Mouse (Mus musculus): ENCODE results near the gene Gm45717. TPM values are rescaled to one million over a fixed set of nuclear protein-coding genes. Genes with fewer than 3 reads are reported as not detected.
A peak's percentile ranks its signal among the peaks of the same experiment; 100 is the strongest.
"Not testable (repeated sequence)": the region's sequence is repeated elsewhere in the genome, so short reads cannot be mapped to it uniquely, and the experiment has no call there.

The Gm45717 gene
- total RNA-seq (2021): not detected
- long read RNA-seq, experiment 1: 0 reads
- long read RNA-seq, experiment 2: 0 reads

DNA sequence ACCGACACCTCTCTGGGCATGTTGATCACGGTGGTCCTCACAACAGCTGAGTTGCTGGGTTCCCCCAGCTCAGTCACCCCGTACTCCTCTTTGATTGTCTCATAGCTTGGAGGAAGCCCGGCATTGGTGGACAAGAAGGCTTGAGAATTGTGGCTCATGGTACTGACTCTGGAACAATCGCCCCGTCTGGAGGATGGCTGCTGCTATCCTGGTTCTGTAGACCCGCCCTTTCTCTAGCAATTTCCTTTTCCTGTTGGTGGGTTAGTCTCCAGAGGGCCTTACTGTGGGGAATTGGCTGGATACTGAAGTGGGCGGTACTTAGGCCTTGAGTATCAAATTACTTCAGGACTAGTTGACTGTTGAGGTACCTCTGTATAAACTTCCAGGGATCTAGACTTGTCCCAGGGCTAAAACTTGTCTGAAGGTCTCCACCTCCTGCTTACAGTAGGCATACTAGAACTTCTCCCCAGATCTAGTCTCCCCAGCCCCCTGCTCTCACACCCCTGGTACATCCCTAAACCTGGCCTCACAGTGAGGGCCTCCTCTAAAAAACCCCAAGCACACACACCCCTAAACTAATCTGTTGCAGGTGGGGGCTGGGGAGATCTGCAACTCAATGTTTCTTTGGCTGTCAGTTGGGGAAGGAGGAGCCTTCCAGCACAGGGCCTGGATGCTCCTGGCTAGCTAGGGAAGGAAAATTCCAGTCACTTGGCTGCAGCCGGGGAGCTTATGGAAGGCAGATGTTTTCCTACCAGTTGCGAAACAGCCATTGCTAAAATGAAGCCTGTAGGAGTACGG is at the start of gene Gm45717, which contains the start of gene Ifitm2:
Gm45717 (minus strand) TSS at position 180 of the 798 bp plus-strand sequence.
Ifitm2 (minus strand) TSS at position 230 of the 798 bp plus-strand sequence.
- DNase-seq (ENCODE audit: low spot score in 2 of 2): no peak

GRCm38 (mm10) chr7:141003248-141004010 is 47.7 kb upstream of the Gm45717 start:
- DNase-seq (ENCODE audit: low spot score in 2 of 2): no peak

GRCm38 (mm10) chr7:141000881-141001708 is 45.4 kb upstream of the Gm45717 start:
- no peak for DNase-seq (ENCODE audit: low spot score in 2 of 2)

- no peak for DNase-seq (ENCODE audit: low spot score in 2 of 2)
Measured at GRCm38 (mm10) chr7:140998853-140999700, 43.3 kb upstream of the Gm45717 start.

DNA sequence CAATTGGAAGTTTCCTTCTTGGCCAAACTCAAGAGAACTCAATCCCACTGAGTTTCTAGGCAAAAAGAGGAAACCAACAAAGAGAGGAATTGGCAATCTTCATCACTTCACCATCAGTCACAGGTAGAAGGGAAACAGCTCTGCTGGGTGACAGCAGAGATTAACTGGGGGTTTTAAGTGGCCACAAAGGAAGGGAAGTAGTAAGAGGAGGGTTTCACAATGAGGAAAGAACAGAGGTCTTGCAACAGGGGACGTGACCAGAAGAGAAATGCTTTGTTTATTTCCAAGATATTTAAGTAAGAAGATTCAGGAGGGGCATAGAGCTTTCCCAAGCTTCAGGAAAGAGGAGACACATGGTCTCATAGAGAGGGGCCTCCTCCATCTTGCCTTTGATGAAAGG is 42.1 kb upstream of the Gm45717 start:
- no peak for DNase-seq (ENCODE audit: low spot score in 2 of 2)

DNA sequence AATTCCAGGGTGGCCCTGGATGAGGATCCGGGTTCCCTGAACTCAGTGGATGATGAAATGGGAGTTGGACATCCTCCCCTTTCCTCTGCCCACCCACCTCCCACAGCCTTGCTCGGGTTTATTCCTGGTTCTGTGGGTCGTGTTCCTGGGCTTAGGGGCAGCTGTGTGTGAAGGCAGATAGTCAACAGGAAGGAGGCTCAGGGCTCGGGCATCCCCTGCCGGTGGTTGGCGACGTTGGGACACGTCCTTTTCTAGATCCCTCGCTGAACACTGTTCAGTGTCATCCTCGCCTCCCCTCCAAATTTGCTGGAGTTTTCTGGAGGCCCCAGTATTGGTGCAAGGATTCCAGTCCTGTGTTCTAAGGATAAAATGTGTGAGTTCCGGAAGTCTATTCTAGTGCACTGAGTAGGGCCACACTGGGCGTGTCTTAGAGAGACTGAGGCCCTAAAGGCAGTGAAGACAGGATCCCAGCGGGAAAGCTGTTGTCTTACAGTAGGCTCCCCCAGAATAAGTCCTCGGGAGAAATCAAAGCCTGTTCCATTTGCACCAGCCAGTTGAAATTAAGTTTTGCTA is 35.5 kb upstream of the Gm45717 start:
- DNase-seq (ENCODE audit: low spot score in 2 of 2): no peak

DNA sequence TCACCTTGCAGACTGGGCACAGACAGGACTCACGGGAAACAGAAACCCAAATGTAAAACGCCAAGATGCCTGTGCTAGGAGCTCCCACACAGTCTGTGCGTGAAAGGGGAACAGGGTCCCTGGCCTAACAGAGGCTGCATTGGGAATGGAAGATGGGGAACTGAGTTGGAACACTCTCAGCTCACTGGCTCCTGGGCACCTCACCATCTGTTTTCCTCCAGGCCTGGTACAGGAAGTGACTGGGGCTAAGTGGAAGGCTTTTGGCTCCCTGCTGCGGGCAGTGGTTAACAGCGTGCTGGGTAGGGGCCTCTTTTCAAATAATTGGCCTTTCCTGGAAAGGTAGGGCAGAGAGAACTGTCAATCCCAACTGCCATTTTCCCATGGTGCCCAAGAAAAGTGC is 34.9 kb upstream of the Gm45717 start:
- no peak for DNase-seq (ENCODE audit: low spot score in 2 of 2)

- DNase-seq (ENCODE audit: low spot score in 2 of 2): no peak
Measured at GRCm38 (mm10) chr7:140990185-140990584, 34.4 kb upstream of the Gm45717 start.

GRCm38 (mm10) chr7:140989022-140989421 is 33.3 kb upstream of the Gm45717 start:
- no peak for DNase-seq (ENCODE audit: low spot score in 2 of 2)

DNA sequence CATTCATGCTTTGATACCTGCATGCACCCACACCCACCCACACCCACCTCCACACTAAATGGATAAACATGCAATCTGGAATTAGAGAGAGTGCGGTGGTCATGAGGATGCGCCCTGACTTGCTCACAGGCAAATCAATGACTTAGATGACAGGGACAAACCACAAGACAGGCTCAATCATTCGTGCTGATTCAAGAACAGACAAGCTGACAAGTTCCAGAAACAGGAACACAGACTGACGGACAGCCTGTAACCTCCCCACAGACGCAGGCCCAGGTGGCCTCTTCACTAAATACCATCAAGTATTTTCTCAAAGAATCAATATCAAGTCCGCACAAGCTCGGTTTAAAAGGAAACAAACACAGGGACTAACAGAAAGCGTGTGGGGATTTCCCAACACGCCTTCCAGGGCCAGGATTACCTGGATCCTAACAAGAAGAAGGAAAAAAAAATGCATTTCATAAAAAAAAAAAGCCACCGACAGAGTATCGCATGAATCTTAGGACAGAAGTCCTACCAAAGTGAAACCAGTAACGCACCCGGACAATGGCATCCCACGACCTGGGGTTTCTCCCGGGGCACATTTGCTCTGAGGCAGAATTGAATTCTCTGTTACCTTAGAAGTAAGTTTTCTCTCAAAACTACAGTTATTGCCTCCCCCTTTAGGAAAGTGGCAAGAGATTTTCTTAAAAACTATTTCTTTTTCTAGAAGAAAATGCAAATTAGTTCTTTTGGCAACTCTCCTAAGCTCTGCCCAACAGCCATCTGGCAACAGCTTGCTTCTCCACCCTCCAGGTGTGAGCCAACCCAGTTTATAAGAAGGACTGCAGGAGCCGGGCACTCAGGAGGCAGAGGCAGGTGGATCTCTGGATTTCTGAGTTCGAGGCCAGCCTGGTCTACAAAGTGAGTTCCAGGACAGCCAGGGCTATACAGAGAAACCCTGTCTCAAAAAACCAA is 31.7 kb upstream of the Gm45717 start:
- peak in 1 of 2 experiments; percentile 12 for DNase-seq (ENCODE audit: low spot score in 2 of 2)

- no peak for DNase-seq (ENCODE audit: low spot score in 2 of 2)
Measured at GRCm38 (mm10) chr7:140982971-140983370, 27.2 kb upstream of the Gm45717 start.

DNA sequence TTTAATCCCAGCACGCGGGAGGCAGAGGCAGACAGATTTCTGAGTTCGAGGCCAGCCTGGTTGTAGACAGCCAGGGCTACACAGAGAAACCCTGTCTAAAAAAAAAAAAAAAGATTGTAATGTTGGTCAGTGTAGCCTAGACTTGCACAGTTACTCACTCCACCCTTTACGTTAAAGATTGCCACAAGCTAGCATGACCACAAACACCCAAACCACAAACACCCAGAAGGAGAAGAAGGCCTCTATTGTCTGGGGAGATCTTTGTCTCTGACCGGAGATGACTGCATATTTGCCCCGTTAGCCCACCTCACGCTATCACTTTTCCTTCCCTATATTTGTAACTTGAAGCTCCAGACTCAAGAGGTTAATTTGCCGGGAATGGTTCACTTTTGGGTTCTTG is 26.0 kb upstream of the Gm45717 start:
- no peak for DNase-seq (ENCODE audit: low spot score in 2 of 2)

- not testable (repeated sequence) for DNase-seq (ENCODE audit: low spot score in 2 of 2)
Measured at GRCm38 (mm10) chr7:140976720-140977119, 21.0 kb upstream of the Gm45717 start.

- no peak for DNase-seq (ENCODE audit: low spot score in 2 of 2)
Measured at GRCm38 (mm10) chr7:140975465-140975864, 19.7 kb upstream of the Gm45717 start.

DNA sequence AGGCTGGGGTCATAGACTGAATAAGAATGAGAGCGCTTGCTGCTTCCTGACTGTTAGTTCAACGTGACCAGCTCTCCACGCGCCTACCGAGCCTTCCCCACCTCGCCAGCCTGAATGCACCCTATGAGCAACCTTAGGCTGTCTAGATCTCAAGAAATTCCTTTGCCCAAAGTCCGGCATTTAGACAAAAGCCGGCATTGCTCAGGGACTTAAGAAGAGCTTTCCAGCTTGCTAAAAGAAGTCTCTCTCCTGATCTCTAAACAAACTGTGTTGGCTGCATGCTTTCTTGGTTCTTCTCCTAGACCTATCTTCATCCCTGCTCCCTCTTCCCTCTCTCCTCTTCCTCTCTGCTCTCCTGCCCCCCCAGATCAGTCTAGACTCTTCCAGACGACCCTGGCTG is 19.2 kb upstream of the Gm45717 start:
- no peak for DNase-seq (ENCODE audit: low spot score in 2 of 2)

- no peak for DNase-seq (ENCODE audit: low spot score in 2 of 2)
Measured at GRCm38 (mm10) chr7:140973396-140974165, 17.8 kb upstream of the Gm45717 start.

GRCm38 (mm10) chr7:140971479-140972171 is 15.9 kb upstream of the Gm45717 start:
- no peak for DNase-seq (ENCODE audit: low spot score in 2 of 2)

Data from layer of hippocampus, postnatal 14 days (tissue).